Mouse (Mus musculus) A20 (cell line): ENCODE results near the gene Ace3.

Source experiments
- DNase-seq: peaks from one replicate; pipeline ENCODE4 v3.0.0-alpha.2; 2011; ENCODE audit warnings: low read depth, low spot score

Ace3 gene

GRCm38 (mm10) chr11:106037418-106037751 is 42.9 kb downstream of the Ace3 start:
- DNase-seq = peak; percentile 84

- no peak for DNase-seq
Observed at GRCm38 (mm10) chr11:106044349-106044748, 49.9 kb downstream of the Ace3 start.

- no peak for DNase-seq
Observed at GRCm38 (mm10) chr11:106045256-106045655, 50.8 kb downstream of the Ace3 start.

GRCm38 (mm10) chr11:106045780-106046179 is 51.3 kb downstream of the Ace3 start:
- DNase-seq = peak; percentile 53

GRCm38 (mm10) chr11:106046584-106046983 is 52.1 kb downstream of the Ace3 start:
- DNase-seq = no peak

GRCm38 (mm10) chr11:106053921-106054320 is 59.4 kb downstream of the Ace3 start:
- no peak for DNase-seq

GRCm38 (mm10) chr11:106054600-106054999 is 60.1 kb downstream of the Ace3 start:
- DNase-seq = no peak
